Mouse (Mus musculus): ENCODE data around the gene Ptgs2. TPM values are rescaled to one million over a fixed set of nuclear protein-coding genes. Genes with fewer than 3 reads are reported as not detected.

Gene Ptgs2
- 0.86 and 1.2 TPM in 2 replicates for polyA plus RNA-seq (2012; ENCODE audit: insufficient read depth, insufficient read length, missing spikeins)

- H3K4me1 ChIP-seq (ENCODE audit: control insufficient read depth, insufficient read depth, low read length): peaks cover 3% of the 10 kb centered on the region
- no peak within 1 kb of the TSS for H3K27ac ChIP-seq (ENCODE audit: insufficient read depth, low read depth, low read length)
- TF ChIP-seq CTCF (IDR thresholded peaks at IDR 0.05; ENCODE audit: low read depth, low read length): no peak
- TF ChIP-seq POLR2A (IDR thresholded peaks at IDR 0.05; ENCODE audit: borderline replicate concordance, low read depth, low read length): no peak
- peak within 1 kb of the TSS; percentile 48 for H3K4me3 ChIP-seq (ENCODE audit: insufficient read depth, low read length)
Measured at GRCm38 (mm10) chr1:150099790-150100333, at the start of gene Ptgs2. Gene Ptgs2, plus strand, starts transcription at chr1:150100031.

- no peak for TF ChIP-seq CTCF (IDR thresholded peaks at IDR 0.05; ENCODE audit: low read depth, low read length)
- TF ChIP-seq POLR2A (IDR thresholded peaks at IDR 0.05; ENCODE audit: borderline replicate concordance, low read depth, low read length): no peak
- no peaks in the 10 kb centered on the region for H3K4me1 ChIP-seq (ENCODE audit: control insufficient read depth, insufficient read depth, low read length)
- H3K4me3 ChIP-seq (ENCODE audit: insufficient read depth, low read length): no peak overlapping the region
- H3K27ac ChIP-seq (ENCODE audit: insufficient read depth, low read depth, low read length): no peak overlapping the region
Measured at GRCm38 (mm10) chr1:150050256-150050655, 49.6 kb upstream of the Ptgs2 start.

GRCm38 (mm10) chr1:150065684-150066083 lies 34.1 kb upstream of the Ptgs2 start:
- no peak overlapping the region for H3K4me3 ChIP-seq (ENCODE audit: insufficient read depth, low read length)
- no peak overlapping the region for H3K27ac ChIP-seq (ENCODE audit: insufficient read depth, low read depth, low read length)
- no peaks in the 10 kb centered on the region for H3K4me1 ChIP-seq (ENCODE audit: control insufficient read depth, insufficient read depth, low read length)
- TF ChIP-seq CTCF (IDR thresholded peaks at IDR 0.05; ENCODE audit: low read depth, low read length): no peak
- TF ChIP-seq POLR2A (IDR thresholded peaks at IDR 0.05; ENCODE audit: borderline replicate concordance, low read depth, low read length): no peak

- H3K4me3 ChIP-seq (ENCODE audit: insufficient read depth, low read length): no peak overlapping the region
- TF ChIP-seq CTCF (IDR thresholded peaks at IDR 0.05; ENCODE audit: low read depth, low read length) (no peak), POLR2A (IDR thresholded peaks at IDR 0.05; ENCODE audit: borderline replicate concordance, low read depth, low read length) (no peak)
- peaks cover 2% of the 10 kb centered on the region; the same call in 1 of the 2 replicates for H3K4me1 ChIP-seq (ENCODE audit: control insufficient read depth, insufficient read depth, low read length)
- H3K27ac ChIP-seq (ENCODE audit: insufficient read depth, low read depth, low read length): no peak overlapping the region
Measured at GRCm38 (mm10) chr1:150072880-150073279, 27.0 kb upstream of the Ptgs2 start.

GRCm38 (mm10) chr1:150074609-150075008 lies 25.2 kb upstream of the Ptgs2 start:
- H3K4me3 ChIP-seq (ENCODE audit: insufficient read depth, low read length): no peak overlapping the region
- no peak for TF ChIP-seq POLR2A (IDR thresholded peaks at IDR 0.05; ENCODE audit: borderline replicate concordance, low read depth, low read length)
- TF ChIP-seq CTCF (IDR thresholded peaks at IDR 0.05; ENCODE audit: low read depth, low read length): no peak
- peaks cover 2% of the 10 kb centered on the region; the same call in 1 of the 2 replicates for H3K4me1 ChIP-seq (ENCODE audit: control insufficient read depth, insufficient read depth, low read length)
- no peak overlapping the region for H3K27ac ChIP-seq (ENCODE audit: insufficient read depth, low read depth, low read length)

- TF ChIP-seq POLR2A (IDR thresholded peaks at IDR 0.05; ENCODE audit: borderline replicate concordance, low read depth, low read length): no peak
- no peak for TF ChIP-seq CTCF (IDR thresholded peaks at IDR 0.05; ENCODE audit: low read depth, low read length)
- H3K27ac ChIP-seq (ENCODE audit: insufficient read depth, low read depth, low read length): no peak overlapping the region
- no peaks in the 10 kb centered on the region for H3K4me1 ChIP-seq (ENCODE audit: control insufficient read depth, insufficient read depth, low read length)
Measured at GRCm38 (mm10) chr1:150089040-150089692, 10.7 kb upstream of the Ptgs2 start.

GRCm38 (mm10) chr1:150090229-150090628 lies 9.6 kb upstream of the Ptgs2 start:
- no peak overlapping the region for H3K4me3 ChIP-seq (ENCODE audit: insufficient read depth, low read length)
- TF ChIP-seq POLR2A (IDR thresholded peaks at IDR 0.05; ENCODE audit: borderline replicate concordance, low read depth, low read length) (no peak), CTCF (IDR thresholded peaks at IDR 0.05; ENCODE audit: low read depth, low read length) (no peak)
- no peaks in the 10 kb centered on the region for H3K4me1 ChIP-seq (ENCODE audit: control insufficient read depth, insufficient read depth, low read length)
- no peak overlapping the region for H3K27ac ChIP-seq (ENCODE audit: insufficient read depth, low read depth, low read length)

More at GRCm38 (mm10) chr1:150089040-150089692, 10.7 kb upstream of the Ptgs2 start:
- H3K4me3 ChIP-seq (ENCODE audit: insufficient read depth, low read length): no peak overlapping the region

- H3K4me1 ChIP-seq (ENCODE audit: control insufficient read depth, insufficient read depth, low read length): peaks cover 3% of the 10 kb centered on the region
- TF ChIP-seq POLR2A (IDR thresholded peaks at IDR 0.05; ENCODE audit: borderline replicate concordance, low read depth, low read length): no peak
- H3K4me3 ChIP-seq (ENCODE audit: insufficient read depth, low read length): no peak overlapping the region
- H3K27ac ChIP-seq (ENCODE audit: insufficient read depth, low read depth, low read length): no peak overlapping the region
Measured at GRCm38 (mm10) chr1:150097036-150097435, 2.8 kb upstream of the Ptgs2 start.

GRCm38 (mm10) chr1:150097721-150098120 lies 2.1 kb upstream of the Ptgs2 start:
- TF ChIP-seq CTCF (IDR thresholded peaks at IDR 0.05; ENCODE audit: low read depth, low read length): no peak
- TF ChIP-seq POLR2A (IDR thresholded peaks at IDR 0.05; ENCODE audit: borderline replicate concordance, low read depth, low read length): no peak
- Histone ChIP-seq H3K27ac (ENCODE audit: insufficient read depth, low read depth, low read length) (no peak overlapping the region), H3K4me1 (ENCODE audit: control insufficient read depth, insufficient read depth, low read length) (peaks cover 3% of the 10 kb centered on the region), H3K4me3 (ENCODE audit: insufficient read depth, low read length) (no peak overlapping the region)

GRCm38 (mm10) chr1:150099374-150099773 lies 457 bp upstream of the Ptgs2 start:
- Histone ChIP-seq H3K4me1 (ENCODE audit: control insufficient read depth, insufficient read depth, low read length) (peaks cover 3% of the 10 kb centered on the region), H3K4me3 (ENCODE audit: insufficient read depth, low read length) (peak overlapping the region; percentile 48), H3K27ac (ENCODE audit: insufficient read depth, low read depth, low read length) (no peak overlapping the region)
- TF ChIP-seq CTCF (IDR thresholded peaks at IDR 0.05; ENCODE audit: low read depth, low read length) (no peak), POLR2A (IDR thresholded peaks at IDR 0.05; ENCODE audit: borderline replicate concordance, low read depth, low read length) (no peak)

All from bone marrow macrophage, adult 2 months (primary cell).